Mouse (Mus musculus): ENCODE measurements around the gene Neurl2.
A peak's percentile ranks its signal among the peaks of the same experiment; 100 is the strongest.
"Not testable (repeated sequence)": the region's sequence is repeated elsewhere in the genome, so short reads cannot be mapped to it uniquely, and the experiment has no call there.

Neurl2 gene

DNA sequence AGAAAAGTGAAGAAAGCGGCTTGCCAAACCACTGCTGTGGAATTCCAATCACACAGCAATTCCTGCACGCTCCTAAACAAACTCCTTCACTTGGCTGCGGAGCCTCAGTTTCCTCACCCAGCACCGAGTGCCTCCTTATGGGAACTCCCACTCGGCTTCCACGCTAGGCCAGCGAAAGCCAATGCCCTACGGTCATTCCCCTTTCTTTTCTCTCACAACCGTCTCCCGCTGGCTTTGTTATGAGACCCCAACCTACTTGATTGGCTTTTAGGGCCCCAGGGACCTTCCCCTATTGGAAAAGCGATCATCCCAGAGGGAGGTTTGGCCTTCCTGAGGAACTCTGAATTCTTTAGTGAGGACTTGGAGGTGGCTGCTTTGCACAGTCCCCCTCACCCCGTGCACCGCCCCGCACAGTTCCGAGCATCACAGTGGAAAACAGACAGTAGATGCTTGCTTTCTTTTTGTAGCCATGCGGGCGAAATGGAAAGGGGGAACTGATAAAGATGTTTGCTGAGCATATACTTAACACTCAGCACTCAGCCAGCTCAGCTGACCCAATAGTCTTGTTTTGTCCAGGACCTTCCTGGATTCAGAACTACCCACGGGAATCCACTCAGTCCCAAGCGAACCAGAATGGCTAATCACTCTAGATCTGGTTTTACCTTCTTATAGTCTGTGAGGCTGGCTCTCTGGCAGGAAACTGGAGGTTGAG lies 24.7 kb upstream of the Neurl2 start:
- no peak for DNase-seq

GRCm38 (mm10) chr2:164857101-164857821 lies 24.0 kb upstream of the Neurl2 start, which contains the start of gene Pltp:
Gene Pltp, minus strand, starts transcription at chr2:164857711.
- DNase-seq: peak; percentile 38

GRCm38 (mm10) chr2:164856309-164857100 lies 23.2 kb upstream of the Neurl2 start:
- DNase-seq: no peak

GRCm38 (mm10) chr2:164855572-164855971 lies 22.3 kb upstream of the Neurl2 start:
- not testable (repeated sequence) for DNase-seq

DNA sequence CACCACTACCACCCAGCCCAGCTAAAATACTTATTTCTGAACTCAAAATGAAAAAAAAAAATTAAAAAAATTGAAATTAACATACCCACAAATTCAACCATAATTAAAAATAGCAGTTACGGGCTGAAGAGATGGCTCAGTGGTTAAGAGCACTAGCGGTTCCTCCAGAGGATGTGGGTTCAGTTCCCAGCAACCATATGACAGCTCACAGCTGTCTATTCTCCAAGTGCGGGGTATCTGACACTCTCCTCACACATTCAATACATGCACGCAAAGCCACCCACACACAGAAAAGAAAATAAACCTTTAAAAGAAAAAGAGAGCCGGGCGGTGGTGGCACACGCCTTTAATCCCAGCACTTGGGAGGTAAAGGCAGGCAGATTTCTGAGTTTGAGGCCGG lies 16.8 kb upstream of the Neurl2 start:
- DNase-seq: no peak

DNA sequence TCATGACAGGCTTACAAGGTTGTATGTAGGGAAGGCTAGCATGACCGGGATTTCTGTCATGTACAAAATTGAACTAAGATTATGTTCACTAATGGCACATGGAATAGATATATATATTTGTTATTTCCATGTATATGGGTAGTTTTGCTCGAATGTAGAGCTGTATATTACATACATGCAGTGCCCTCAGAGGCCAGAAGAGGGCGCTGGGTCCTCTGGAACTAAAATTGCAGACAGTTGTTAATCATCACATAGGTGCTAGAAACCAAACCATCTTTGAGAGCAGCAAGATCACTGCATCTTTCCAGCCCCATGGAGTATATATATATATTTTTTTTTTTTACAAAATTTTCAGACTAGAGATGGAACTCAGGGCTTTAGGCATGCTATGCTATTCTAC lies 12.5 kb upstream of the Neurl2 start:
- no peak for DNase-seq

DNA sequence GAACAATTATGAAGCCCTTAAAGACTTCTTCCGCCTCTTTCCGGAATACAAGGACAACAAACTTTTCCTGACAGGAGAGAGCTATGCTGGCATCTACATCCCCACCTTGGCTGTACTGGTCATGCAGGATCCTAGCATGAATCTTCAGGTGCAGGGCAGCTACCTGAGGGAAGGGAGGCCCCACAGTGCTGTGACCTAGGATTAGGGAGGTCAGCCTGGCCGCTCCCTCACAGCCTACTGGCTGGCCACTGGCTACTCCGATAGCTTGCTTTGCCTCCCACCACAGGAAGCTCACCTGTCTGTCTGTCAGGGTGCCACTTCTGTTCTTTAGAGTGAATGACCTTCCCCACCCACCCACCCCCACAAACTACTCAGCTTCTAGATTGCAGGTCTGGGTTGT lies 1.9 kb upstream of the Neurl2 start:
- no peak for DNase-seq

- peak; percentile 44 for DNase-seq
Observed at GRCm38 (mm10) chr2:164834531-164834930, 1.3 kb upstream of the Neurl2 start.

GRCm38 (mm10) chr2:164832748-164833301 lies 431 bp downstream of the Neurl2 start, which contains the start of gene Ctsa:
Gene Ctsa, plus strand, starts transcription at chr2:164832873.
- DNase-seq: peak; percentile 78

DNA sequence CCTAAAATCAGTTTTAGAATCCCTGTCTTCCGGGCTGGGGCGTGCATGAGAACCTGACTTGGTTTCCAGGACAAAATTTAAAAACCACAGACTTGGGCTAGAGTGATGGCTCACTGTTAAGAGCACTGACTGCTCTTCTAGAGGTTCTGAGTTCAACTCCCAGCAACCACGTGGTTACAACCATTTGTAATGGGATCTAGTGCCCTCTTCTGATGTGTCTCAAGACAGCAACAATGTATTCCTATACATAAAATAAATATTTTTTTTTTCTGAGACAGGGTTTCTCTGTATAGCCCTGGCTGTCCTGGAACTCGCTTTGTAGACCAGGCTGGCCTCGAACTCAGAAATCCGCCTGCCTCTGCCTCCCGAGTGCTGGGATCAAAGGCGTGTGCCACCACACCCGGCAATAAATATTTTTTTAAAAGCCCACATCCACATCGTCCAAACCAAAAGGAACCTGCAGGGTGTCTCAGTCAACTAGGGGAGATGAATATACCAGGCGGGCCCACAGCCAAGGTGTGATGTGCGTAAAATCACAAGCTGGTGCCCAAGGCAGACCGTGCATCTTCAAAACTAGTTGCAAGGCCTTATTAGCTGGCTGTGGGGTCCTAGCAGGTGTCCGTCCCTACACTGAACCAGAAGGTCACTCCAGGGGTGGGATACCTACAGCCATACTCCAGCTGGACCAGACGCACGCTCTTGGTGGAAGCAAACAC lies 1.1 kb downstream of the Neurl2 start:
- no peak for DNase-seq

- peak; percentile 12 for DNase-seq
Observed at GRCm38 (mm10) chr2:164831029-164831428, 2.2 kb downstream of the Neurl2 start.

DNA sequence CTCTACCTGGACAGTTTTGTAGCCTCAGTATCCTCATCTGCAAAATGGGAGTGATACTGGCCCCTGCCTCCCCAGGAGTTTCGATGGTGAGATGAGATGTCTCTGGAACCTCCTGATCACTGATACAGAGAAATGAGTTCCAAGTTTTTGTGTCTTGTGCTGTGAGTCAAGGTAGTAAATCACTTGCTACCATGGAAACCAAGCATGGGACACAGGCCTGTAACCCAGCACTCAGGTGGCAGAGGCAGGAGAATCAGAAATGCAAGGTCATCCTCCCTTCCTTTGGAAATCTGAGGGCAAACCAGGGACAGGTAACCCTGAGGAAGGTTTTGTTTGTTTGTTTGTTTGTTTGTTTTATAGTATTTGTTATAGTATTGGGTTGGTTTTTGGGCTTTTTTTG lies 4.2 kb downstream of the Neurl2 start:
- no peak for DNase-seq

- DNase-seq: no peak
Observed at GRCm38 (mm10) chr2:164828437-164828836, 4.8 kb downstream of the Neurl2 start, which contains the start of gene Spata25. Gene Spata25, minus strand, starts transcription at chr2:164828537.

DNA sequence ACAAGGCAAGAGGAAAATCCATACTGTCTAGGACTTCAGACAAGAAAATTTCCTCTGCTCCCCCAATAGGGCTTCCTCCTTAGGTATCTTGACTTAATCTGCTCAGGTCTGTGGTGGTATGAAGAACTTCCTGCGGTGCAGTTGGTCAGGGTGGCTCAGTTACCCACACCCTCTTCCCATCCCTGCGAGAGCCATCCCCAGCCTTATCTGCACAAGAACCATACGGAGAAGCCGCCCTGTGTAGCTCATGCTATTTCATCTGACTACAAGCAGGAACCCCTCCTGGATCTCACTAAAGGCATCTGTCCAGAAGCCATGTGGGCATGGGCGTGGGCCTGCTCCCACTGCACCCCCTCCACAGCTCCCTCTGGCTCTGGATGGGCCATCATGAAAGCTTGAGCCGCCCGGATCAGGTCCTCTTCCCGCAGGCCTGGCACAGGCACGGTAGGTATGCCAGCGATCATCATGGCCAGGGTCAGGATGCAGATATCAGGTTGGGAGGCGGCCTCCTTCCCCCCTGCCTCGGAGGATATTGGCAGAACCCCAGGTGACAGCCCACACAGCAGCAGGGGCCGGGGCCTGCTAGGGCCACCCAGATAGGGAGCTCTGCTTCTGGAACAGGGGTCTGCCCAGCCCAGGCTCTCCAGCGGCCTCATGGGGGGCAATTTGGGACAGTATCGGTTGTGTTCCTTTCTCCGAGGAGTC lies 6.0 kb downstream of the Neurl2 start:
- no peak for DNase-seq

- DNase-seq: no peak
Observed at GRCm38 (mm10) chr2:164825521-164825920, 7.7 kb downstream of the Neurl2 start.

DNA sequence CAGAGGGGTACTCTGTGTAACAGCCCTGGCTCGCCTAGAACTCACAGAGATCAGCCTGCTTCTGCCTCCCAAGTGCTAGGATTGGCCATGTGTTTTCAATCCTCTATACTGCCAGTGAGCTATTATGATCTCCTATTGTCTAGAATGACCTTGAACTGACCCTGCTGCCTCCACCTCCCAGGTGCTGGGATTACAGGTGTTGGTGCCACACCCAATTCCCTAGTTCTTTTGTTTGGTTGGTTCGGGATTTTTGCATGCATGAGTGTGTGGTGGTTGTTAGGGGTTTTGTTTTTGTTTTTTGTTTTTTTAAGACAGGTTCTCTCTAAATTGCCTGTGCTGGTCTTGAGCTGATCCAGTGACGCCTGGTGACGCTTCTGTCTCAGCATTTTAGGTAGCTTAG lies 9.3 kb downstream of the Neurl2 start:
- no peak for DNase-seq

- DNase-seq: no peak
Observed at GRCm38 (mm10) chr2:164823181-164823585, 10.1 kb downstream of the Neurl2 start.

DNA sequence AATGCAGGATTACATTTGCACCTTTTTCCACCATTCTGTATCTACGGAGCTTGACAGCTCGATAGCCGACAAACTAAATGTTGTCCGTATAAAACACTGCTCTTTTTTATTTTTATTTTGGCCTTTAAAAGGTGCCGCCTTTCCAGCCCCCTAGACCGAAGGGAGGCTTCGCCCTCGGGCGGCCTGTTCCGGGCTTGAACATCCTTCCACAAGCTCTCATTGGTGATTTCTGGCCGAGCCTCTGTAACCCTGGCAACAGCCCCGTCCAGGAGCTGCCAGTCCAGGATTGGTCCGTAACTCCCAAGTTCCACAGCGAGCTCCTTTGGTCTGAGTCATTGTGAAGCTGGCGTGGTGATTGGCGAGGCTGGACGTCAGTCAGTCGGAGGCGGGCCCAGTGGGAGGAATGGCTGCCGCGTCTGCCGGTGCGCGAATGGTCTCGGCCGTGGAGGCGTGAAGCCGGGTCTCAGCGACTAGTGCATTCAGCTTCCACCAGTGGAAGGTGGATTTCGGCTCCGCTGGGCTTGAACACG lies 10.6 kb downstream of the Neurl2 start, which contains the start of gene Zswim1:
TSS of gene Zswim1 (plus strand) at position 51 of the 530 bp plus-strand sequence.
- peak; percentile 100 for DNase-seq

- no peak for DNase-seq
Observed at GRCm38 (mm10) chr2:164821060-164821459, 12.2 kb downstream of the Neurl2 start.

GRCm38 (mm10) chr2:164817703-164818102 lies 15.6 kb downstream of the Neurl2 start:
- no peak for DNase-seq

- DNase-seq: no peak
Observed at GRCm38 (mm10) chr2:164817206-164817605, 16.1 kb downstream of the Neurl2 start.

Data from kidney, adult 18-20 months (tissue).